Mouse (Mus musculus): Measurements from ENCODE around the gene Gm10300.

The Gm10300 gene

DNA sequence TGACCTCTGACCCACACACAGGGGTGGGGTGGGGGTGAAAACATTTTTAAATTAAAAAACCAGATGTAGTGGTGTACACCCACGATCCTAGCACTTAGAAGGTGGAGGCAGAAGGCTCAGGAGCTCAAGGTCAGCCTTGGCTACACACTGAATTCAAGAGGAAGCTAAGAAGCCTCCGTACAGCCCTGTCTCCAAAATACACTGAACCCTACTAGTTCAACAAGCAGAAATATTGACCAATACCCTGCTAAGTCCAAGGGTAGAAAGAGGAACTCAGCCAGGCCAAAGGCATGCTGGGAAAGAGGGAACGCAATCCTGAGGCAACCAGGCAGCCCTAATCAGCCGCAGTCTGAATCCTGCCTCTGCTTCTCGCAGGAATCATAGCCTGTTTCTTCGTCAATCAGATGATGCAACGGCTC lies 3.8 kb downstream of the Gm10300 start:
- in situ Hi-C loops (cut with MseI, MboI) = loop anchor here in 1 of 2 experiments (5.0 kb wide), 1 partner anchor 36 kb away; no protein-coding TSS in a partner anchor

DNA sequence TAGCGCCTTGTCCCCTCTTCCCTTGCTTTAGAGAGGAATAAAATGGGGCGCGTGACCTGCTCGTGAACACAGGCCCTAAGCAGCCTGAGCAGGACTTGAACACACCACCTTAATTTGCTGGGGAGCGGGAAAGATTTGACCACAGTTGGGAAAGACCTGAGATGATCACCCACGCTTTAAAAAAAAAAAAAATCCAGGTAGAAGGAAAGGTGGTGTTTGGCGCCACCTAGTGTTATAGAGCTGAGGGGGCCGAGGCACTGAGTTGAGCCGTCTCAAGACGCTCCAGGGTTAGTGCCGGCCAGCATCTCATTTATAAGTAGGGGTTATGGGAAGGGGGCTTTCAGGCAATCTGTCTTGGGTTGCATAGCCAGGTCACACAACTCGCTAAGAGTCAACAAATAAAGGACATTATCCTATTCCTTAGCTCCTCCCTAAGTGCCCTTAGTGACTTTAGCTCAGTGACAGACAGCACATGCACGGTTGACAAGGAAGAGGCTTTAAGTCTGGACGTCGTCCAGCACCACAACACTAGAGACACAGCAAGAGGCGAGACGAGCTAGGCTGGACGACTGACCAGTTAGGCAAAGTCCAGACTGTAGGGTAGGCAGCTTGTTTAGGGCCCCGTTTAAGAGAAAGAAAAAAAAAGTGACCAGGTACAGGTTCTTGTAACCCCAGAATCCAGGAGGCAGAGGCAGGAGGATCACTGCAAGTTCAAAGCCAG lies 5.2 kb downstream of the Gm10300 start:
- in situ Hi-C loops (cut with MseI, MboI) = loop anchor here in 1 of 2 experiments (5.0 to 10.0 kb wide), 3 partner anchors 37 to 105 kb away; no protein-coding TSS in a partner anchor

DNA sequence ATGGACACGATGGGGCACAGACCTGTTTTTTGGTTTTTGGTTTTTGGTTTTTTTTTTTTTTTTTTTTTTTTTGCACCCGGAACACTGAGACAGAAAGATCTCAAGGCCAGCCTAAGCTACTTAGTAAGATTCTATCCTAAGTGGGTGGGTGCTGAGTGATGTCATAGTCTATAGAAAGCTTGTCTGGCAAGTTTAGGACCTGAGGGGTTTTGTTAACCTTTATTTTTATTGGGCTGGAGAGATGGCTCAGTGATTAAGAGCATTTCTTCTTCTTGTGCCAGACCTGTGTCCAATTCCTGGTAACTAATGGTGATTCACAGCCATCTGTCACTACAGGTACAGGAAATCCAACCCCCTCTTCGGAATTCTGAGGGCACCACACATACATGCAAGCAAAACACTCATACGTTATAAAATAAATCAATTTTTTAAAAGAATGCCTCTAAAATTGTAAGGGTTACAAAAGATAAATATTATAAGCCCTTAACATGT lies 6.0 kb downstream of the Gm10300 start:
- in situ Hi-C loops (cut with MseI, MboI) = loop anchor here in 1 of 2 experiments (10.0 kb wide), 2 partner anchors 94 to 106 kb away; no protein-coding TSS in a partner anchor

DNA sequence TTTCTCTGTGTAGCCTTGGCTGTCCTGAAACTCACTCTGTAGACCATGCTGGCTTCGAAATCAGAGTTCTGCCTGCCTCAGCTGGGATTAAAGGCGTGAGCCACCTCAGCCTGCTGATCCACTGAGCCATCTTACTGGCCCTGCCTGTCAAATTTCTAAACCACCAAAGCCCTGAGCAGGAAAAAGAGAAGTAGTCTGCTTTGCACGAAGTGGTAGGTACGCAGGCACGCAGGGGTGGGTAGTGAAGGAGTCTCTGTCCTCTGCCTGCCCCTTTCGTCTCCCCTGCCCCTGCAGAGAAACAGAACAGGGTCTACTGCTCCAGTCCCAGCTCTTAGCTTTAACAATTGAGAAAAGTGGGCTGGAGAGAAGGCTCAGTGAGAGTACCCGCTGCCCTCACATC lies 10.6 kb downstream of the Gm10300 start:
- in situ Hi-C loops (cut with MseI, MboI) = loop anchor here in 1 of 2 experiments (10.0 kb wide), 2 partner anchors 90 to 110 kb away; no protein-coding TSS in a partner anchor

DNA sequence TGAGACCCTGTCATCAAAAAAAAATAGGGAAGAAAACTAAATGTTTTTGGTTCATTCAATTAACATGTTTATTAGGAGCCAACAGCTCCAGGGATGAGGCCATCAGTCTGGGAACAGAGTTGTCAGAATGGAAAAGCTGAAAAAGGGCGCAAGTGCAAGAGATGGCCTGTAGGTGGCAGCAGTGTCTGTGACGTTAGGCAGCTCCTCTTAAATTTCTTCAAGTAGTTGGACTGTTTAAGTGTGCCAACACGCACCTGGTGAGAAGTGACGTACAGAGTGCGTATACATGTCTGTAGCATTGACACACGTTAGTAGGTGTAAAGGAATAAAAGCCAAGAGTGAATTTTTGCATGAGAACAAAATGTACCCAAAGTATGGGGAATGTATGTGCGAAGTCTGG lies 14.4 kb downstream of the Gm10300 start:
- in situ Hi-C loops (cut with MseI, MboI) = loop anchor here in 1 of 2 experiments (10.0 kb wide), 2 partner anchors 86 to 114 kb away; no protein-coding TSS in a partner anchor

DNA sequence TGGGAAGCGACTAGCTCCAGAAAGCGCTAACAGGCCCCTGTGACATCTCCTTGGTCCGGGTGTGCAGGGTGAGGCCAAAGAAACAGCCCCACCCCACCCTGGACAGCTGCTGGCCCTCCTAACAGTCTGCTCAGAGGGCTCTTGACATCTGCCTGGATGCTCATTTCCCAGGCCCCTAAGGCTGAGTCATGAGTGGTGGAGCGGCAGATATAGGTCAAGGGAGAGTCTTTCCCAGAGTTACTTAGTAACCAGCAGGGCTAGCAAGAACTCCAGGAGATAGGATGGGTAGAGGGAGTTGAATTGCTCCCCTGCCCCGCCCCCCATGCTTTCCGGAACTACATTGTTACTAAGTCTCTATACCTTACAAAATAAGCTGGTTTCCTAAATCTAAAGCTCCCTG lies 18.6 kb downstream of the Gm10300 start:
- in situ Hi-C loops (cut with MseI, MboI) = no loop called here

DNA sequence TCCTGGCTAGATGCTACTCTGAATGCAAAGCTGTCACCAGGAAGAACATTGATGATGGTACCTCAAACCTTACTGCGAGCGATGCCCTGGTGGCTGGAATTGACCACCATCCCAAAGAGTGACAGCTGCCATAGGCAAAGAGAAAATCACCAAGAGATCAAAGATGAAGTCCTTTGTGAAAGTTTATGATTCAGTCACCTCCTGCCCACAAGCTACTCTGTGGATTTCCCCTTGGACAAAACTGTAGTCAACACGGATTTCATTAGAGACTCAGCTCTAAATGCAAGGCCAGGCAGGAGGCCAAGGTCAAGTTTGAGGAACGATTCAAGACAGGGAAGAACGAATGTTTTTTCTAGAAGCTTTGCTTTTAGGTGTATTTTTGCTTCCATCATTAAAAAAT lies 19.4 kb downstream of the Gm10300 start:
- in situ Hi-C loops (cut with MseI, MboI) = no loop called here

DNA sequence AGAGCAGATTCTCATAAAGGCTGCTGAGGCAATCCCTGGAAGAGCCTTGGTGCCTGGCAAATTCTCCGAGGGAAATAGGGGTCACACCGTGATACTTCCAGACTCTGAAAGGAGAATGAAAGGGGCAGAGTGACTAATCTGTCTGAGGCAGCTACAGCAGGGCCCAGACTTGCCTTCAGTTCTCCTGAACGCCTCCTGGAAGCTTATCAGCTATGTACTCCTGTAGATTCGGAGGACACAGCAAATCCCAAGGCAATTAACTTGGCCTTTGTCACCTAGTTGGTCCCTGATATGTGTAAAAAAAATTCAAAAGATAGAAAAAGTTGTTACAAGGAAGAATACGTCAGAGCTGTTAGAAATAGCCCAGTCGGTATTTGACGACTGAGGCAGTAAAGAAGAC lies 20.5 kb downstream of the Gm10300 start:
- in situ Hi-C loops (cut with MseI, MboI) = no loop called here

DNA sequence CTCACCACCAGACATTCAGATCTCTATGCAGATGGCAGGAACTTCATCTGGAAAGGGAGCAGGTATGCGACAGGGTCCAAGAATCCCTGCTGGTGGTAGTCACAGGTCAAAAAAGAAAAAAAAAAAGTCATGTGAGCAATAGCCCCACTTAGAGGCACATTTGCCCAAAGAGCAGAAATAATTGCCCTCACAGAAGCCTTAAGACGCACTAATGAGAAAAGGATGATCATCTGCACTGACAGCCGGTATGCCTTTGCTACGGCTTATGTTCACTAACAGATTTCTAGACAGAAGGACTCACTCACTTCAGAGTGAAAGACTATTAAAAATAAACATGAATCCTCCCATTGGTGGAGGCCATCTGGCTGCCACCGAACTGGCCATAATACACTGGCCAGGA lies 25.1 kb downstream of the Gm10300 start:
- in situ Hi-C loops (cut with MseI, MboI) = no loop called here

DNA sequence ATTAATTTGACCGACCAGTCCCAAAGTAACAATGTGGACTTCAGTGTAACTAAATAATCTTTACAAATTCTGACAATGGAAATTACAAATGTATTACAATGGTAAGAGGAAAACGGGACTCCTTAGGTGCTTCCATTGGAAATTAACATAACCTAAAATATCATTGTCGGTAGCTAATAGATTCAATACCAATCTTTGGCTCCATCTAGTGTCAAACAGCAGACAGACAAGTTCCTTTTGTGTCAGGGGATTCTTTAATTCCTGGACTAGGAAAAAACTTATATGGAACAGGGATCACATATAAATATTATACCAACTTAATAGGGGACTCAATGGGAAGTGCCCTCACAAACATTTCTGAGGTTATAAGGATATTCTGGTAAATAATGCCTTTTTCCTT lies 26.7 kb downstream of the Gm10300 start:
- in situ Hi-C loops (cut with MseI, MboI) = loop anchor here in 1 of 2 experiments (5.0 kb wide), 1 partner anchor 76 kb away; no protein-coding TSS in a partner anchor

DNA sequence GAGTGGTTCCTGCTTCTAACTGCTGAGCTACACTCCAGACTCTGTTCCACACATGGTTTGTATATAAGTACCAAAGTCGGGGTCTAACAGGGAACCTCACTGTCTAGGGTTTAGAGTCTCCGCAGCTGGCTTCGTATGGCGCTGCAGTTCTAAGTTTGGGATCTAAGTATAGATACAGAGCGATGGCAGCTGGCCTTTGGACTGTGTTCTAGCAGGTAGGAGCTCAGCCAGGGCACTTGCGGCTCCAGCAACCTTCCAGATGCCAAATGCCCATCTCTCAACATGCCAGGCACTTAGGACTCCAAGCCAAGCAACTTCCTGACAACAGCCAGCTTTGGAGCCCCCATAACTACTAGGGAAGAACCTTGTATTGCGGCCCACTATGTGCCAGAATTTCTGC lies 33.7 kb downstream of the Gm10300 start:
- in situ Hi-C loops (cut with MseI, MboI) = no loop called here

DNA sequence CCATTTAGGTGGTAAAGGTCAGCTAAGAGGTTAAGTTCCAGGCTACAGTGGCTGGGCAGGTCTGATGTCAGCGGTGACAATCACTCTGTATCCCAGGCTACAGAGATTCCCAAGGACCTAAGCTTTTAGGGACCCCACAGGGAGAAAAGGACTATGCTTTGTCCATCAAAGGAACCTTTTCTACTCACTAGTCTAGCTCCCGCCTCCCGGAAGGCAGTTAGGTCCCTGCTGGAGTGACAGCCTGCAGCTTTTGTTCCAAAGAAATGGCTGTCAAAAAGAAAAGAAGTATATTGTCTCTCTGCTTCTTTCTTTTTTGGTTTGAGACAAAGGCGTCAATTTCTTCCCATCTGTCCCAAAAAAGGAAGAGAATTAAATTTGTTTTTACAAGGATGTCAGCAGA lies 36.7 kb downstream of the Gm10300 start:
- in situ Hi-C loops (cut with MseI, MboI) = no loop called here

DNA sequence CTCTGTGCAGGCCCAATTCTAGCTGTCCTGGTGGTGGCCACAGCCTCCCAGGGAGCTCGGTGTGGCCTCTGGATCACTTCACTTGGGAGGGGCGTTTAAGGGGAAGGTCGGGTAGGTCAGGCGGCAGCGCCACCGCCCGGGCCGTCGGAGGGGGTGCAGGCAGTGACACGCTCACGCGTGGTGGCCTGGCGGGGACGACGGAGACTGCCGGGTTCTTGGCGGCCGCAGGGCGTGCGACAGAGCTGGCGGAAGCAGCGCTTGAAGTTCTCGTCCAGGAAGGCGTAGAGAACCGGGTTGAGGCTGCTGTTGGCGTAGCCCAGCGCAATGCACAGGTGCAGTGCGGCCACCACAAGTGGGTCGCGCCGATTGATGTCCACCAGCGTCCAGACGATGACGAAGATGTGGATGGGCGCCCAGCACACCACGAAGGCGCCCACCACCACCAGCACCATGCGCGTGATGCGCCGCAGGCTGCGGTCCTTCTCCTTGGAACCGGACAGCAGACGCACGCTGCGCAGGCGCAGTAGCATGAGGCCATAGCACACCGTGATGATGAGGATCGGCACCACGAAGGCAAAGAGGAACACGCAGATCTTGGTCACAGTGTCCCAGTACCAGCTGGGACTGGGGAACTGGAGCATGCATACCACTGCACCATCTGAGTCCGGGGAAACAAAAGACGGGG lies 39.1 kb downstream of the Gm10300 start:
- in situ Hi-C loops (cut with MseI, MboI) = no loop called here

DNA sequence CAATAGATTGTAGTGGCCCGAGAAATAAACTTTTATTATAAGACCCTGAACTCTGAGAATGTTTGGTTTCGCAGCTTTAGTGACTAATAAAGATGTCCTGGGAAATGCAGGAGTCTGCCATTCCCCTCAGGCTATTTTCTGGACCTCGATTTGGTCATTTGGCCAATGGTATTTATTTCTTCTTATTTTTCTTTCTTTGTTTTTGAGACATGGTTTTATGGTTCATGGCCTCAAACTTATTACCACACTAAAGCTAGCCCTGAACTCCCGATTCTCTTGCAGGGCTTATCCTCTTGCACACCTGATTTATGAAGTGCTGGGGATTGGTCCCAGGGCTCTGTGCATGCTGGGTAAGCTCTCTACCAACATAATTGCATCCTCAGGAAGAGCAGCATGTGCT lies 41.8 kb downstream of the Gm10300 start:
- in situ Hi-C loops (cut with MseI, MboI) = no loop called here

DNA sequence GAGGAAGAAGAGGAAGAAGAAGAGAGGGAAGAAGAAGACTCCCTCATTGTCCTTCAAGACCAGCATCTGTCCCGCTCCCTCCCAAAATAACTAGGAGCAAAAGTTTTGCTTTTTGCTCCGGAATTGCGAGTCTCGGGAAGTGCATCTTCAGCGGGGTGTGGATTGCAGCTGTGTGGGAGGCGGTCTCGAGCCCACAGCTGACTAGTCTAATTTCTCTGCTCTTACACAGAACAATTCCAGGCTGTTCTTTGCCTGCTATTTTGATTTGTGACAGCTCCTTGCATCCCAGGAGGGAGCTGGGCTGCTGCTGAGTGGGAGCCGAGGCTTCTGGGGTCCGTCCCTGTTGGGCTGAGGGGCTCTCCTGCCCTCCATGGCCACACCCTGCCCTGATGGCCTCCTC lies 45.1 kb downstream of the Gm10300 start:
- in situ Hi-C loops (cut with MseI, MboI) = no loop called here

DNA sequence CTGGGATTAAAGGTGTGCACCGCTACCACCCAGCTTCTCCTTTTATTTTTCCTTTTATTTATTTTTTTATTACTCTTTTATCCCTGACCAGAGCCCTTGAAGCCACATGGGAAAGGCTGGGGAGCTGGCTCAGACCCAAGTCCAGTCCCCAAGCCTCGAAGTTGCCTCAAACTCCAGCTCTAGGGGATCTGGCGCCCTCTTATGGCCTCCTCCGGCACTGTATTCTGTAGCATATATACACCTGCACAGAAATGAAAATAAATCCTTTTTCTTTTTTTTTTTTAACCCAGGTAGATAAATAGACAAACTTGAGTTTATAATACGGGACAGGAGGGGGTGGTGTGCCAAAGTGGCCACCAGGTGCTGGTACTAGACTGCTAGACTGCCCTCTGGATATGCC lies 47.2 kb downstream of the Gm10300 start:
- in situ Hi-C loops (cut with MseI, MboI) = no loop called here

DNA sequence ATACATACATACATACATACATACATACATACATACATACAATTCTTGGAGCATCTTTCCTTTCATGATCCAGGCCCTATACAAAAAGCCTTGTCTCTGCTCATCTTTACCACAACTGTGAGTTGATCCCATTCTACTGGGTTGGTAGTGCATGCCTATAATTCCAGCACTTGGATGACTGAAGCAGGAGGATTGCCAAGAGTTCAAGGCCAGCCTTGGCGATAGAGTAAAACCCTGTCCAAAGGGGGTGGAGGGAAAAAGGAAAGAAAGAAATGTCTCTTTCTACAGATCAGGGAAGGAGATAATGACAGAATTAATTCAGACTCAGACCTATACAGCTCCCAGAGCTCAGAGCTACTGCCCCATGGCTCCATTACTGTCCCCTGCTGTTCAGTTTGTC lies 48.7 kb downstream of the Gm10300 start:
- in situ Hi-C loops (cut with MseI, MboI) = no loop called here

All from mouse trophoblast stem cell (cell line).